Mouse (Mus musculus) WW6 (cell line): ENCODE results near the gene Thbd.

ENCODE experiments used
- DNase-seq: peaks from one replicate; pipeline ENCODE4 v3.0.0-alpha.2; 2013; ENCODE audit warnings: low read depth, low spot score

Gene Thbd

DNA sequence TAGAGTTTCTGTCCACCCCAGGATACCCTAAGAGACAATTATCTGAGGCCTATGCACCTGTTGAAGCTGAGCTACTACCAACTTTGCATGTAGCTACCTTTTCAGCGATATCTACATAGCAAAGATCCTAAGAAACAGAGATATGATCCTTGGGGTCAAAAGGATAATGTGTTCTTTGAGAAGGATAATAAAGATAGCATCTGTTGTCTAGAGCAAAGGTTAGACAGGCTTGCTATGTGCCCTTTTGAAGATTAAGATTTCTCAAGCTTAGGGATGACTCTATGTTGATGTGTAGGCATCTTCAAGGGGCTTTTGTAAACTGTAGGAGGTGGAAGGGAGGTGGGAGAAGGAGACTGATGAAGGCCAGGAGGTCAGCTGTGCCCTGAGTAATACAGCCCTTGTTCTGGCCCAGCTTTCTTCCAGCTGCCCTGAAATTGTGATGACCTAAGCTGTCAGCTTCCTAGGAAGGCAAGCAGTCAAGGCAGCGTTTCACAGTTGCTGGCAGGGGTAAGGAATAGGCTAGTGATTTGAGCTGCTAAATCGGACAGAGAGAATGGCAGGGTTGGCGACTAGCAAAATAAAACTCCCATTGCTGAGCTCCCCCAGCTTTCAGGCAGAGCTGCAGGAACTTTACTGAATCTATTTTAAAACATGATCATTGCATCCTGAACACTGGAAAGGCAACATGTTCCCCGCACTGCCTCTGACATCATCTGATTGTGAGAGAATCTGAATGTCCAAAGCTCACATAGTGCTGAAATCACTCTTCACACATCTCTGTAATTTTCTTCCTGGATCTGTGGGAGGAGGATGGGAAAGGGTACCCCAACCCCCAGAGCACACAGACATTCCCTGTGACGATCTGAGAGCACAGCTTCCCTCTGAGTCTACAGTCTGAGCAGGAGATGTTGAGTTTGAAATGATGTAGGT, 20.1 kb downstream of the Thbd start:
- DNase-seq: no peak

DNA sequence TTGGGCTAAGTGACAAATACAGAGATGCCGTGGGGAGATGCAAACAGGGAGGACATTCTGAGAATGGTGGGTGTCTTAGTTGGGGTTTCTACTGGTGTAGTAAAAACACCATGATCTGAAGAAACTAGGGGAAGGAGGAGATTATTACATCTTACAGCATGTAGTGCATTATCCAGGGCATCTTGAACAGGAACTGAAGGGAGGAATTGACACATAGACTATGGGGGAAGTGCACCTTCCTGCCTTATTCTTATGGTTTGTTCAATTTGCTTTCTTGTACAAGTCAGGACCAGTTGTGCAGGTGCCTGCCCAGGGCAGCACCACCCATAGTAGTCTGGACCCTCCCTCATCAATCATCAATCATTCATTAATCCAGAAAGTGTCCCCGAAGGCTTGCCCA, 21.1 kb downstream of the Thbd start:
- no peak for DNase-seq

DNA sequence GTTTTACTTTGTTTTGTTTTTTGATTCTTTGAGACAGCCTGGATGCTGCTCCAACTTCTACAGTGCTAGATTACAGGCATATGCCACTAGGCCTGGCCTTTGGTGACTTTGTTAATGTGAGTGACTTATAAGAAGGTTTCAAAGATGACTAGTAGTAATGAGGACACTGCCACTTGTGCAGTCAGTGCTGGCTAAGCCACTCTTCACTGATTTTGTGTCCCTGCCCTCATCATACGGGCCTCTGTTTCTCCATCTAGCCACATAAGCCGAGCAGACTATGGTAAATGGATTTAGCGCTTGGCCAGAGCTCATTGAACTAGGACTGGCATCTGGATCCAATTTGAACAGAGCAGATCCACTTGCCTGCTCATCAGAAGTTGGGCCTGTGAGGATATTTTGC, 21.5 kb downstream of the Thbd start:
- no peak for DNase-seq

DNA sequence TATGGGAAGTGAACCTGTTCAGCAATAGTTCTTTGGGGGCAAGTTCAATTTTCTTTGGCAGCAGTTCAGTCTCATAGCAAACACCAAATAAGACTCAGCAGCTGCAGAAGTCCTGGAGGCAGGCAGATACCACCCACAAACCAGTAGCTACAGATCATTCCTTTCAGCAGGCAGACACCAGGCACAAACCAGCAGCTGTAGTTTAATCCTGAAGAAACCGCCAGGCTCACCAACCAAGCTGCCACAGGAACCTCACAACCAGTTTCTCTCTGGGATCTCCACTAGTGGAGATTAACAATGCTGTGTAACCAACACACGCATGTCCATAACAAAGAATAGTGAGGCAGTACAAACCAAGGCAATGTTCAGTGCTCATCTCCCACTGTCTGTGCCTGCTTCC, 26.9 kb downstream of the Thbd start:
- DNase-seq: no peak

DNA sequence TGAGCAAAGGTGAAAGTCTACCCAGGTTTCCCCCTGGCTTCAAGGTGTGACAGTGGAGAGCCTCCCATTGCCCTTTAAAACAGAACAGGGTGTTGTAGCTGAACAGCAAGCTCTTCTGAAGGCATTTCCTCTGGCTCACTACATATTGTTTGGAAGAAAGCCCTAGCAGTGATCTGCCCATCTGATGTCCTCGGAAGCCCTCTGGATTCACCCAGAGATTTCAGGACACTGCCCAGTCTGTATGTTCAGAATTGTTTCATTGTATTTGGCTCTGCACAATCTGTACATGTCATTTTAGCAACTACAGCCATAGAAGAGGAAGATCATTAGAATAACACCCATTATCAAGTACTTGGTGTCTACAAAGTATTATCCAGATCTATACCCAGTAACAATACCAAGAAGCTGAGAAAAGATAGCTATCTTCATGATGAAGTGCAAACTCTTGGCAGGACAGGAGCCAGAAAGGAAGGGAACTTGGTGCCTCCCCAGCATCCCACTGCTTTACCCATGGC, 28.0 kb downstream of the Thbd start:
- DNase-seq: no peak

DNA sequence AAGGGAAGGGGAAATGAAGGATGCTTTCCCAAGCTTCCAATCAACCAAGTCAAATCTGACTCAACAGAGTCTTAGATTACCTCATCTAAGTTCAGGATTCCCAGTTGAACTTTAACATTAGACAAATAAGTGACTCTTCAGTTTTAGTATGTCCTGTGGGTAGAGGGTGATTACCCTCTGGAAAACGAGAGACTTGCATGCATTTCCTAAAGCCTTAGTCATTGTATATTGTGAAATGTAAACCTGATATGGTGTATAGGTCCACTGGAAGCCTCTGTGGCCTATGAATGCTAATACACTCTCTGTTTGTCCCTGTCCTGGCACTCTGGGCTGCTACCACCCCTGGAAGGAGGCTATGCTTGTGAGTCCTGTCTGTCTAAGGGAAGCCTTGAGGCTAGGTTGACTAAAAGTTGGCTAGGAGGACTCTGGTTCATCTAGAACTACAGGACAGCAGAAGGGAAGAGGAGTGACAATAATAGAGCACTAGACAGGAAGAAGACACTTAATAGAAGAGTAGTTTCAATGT, 29.1 kb downstream of the Thbd start:
- no peak for DNase-seq

DNA sequence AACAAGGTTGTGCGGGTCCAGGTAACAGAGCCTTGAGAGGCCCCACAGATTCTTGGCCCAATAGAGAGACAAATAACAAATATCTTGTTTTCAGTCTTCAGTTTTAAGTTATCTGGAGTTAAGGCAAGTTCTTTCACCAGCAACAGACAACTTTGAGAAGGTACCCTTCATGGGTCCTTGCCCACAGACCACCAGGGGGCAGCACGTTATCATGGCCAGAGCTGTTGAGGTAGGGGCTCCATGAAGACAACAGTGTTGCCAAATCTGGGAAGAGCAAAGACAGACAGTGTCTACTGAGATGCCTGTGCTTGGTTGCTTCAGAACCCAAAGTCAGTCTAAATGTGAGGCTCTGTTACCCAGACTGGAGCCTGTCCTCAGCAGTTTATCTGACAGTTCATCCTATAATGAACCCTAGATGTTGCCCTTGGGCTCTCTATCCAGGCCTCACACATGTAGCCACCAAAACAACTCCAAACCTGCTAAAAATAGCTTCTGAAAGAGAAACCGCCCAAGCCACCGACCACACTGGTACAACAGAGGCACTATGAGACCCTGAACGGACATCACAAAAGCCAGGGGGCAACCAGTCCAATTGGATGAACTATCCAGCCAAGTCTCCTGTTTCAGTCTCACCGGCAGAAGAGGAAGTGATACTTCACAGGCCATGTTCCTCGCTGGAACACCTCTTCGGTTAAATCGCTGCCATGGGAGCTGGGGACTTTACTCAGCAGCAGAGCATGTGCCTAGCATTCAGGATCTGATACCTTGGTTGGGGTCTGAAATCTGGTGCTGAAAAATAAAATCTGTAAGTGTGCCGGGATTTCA, 32.5 kb downstream of the Thbd start:
- no peak for DNase-seq

DNA sequence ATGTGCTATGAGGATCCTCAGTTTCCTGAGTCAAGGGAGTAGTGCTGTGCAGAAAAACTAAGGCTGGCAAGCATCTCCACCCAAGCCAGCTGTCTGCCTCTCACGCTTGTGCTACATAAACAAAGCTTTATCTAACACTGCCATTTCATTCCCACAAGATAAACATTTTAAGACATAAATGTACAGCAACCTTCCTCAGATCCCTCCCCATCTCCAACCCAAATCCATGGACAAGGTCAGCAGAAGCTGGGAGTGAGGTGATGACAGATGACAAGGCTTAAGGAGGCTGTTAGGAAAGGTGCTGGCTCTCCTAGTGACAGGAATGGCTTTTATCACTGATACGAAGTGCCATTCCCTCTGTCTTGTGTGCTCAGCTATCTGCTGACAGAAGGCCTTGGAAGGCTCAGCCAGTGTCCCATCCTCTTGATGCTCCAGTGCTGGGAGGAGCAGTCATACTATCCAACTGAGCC, 34.4 kb downstream of the Thbd start:
- DNase-seq: no peak

DNA sequence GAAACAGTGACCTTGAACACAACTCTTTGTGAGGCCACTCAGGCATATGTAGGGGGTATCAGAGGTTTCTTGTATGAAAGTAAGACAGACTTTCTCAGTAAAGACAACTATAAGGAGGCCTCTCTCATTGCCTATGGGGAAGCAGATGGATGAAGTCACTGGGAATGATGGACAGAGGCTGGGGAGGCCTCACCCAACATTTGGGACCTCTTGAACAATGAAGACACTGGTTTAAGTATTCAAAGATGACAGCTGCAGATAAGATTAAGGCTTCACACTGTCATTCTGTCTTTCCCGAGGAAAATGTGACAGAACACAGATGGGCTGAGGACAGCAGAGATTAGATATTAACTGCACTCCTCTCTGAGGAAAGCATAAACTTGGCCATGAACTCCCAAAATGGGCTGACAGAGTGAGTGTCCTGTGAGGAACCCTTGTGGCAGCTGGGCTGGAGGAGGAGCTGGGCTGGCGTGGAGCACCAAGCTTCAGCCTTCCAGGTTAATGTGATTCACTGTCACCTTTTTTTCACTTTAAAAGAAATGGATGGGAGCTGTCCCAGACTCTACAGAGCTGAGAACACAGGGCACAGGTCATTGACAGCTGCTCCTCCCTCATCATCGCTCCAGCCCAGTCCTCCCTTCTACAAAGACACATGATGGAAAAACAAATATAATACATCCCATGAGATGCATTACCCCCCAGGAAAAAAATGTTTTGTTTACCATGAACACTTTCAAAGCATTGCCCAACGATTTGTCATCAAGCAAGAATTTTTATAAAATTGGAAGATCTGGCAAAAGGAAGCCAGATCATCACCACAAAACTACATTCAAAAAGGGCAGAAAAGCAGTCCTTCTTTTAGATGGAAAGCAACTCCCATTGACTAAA, 36.0 kb downstream of the Thbd start:
- no peak for DNase-seq

DNA sequence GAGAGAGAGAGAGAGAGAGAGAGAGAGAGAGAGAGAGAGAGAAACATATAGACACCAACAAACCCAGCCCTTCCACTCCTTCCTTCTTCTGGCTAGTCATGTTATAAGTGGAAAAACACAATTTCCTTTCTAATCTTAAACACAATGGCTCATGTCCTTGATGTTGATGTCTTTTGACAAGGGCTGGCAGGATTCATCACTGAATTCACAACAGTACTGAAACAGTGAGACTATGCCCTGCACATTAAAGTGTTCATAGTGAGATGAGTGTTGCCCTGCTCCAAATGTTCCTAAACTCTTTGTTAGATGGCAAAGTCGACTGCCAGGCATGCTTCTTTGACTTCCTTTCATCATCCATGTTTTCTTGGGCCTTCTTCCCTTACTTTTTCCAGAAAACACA, 42.8 kb downstream of the Thbd start:
- DNase-seq: no peak

DNA sequence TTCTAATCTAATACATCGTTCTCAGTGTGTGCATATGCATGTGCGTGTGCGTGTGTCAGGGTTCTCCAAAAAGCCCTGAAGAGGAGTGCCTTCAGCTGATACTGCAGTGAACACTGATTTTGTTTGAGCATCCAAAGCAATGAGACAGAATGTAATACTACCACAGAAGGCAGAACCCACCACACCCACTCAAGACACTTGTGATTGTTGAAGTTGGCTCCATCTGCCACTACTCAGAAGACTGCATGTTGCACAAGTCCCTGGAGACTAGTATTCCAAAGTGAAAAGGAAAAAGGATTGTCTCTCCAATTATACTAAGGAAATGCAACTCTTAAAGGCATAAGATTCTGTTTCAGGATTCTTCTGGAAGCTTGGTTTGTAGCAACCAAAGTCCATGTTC, 43.5 kb downstream of the Thbd start:
- DNase-seq: no peak

DNA sequence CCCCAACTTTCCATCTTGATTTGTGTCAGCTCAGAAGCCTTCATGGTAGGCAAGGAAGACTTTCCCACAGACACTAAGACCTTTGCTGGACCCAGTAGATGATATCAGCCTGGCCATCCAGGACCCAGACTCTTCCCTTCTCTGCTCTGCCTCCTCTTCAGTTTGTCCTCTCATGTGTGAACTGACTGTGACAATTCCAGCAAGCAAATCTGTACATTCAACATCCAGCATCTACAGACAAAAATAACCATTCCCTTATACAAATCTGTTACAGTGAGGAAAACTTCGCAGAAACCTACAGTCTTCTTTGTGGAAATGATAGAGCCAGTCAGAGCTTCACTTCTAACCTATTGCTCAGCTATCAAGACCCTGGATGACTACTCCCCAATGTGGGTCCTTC, 50.8 kb downstream of the Thbd start:
- no peak for DNase-seq
